Mouse (Mus musculus): ENCODE results near the gene Prss44. TPM values are rescaled to one million over a fixed set of nuclear protein-coding genes. Genes with fewer than 3 reads are reported as not detected.
"Not testable (repeated sequence)": the region's sequence is repeated elsewhere in the genome, so short reads cannot be mapped to it uniquely, and the experiment has no call there.

Prss44 gene
- polyA plus RNA-seq, 1 experiment from 2014 or later: not detected

DNA sequence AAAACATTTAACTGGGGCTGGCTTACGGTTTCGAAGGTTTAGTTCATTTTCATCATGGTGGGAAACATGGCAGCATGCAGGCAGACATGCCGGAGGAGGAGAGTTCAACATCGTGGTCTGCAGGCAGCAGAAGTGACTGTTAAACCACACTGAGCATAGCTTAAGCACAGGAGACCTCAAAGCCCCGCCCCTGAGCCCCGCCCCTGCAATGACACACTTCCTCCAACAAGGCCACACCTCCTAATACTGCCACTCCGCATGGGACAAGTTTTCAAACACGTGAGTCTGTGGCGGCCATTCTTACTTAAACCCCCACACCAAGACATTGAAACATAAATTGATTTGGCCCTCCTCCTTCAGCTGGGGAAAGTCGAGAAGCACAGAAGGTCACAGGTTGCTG, 16.8 kb upstream of the Prss44 start:
- 79% methylated on average over 10 of the region's 10 CpGs for whole genome bisulfite sequencing
- no peak for ATAC-seq (replicated peaks; ENCODE audit: low FRiP score, low read depth)

DNA sequence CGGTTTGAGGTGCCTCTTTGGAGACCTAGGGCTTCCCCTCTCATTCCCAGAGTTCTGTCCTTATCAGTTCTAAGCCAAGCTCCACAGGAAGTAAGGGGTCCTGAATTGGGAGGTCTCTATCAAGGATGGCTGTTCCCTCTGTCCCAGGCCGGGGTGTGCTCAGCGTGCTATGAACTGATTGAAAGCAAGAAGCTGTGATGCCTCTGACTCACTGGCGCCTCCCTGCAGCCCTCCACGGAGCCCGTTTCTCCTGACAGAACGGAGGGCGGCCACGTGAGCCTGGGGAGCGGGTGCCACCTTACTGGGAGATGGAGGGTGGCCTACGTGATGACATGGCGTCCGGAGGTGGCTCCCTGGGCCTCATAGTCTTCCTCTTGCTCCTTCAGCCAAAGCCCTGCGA, 15.9 kb upstream of the Prss44 start, which contains the start of gene Prss42:
Gene Prss42, plus strand, starts transcription at position 301 of the 400 bp plus-strand sequence.
- no peak within 1 kb of the TSS for H3K27ac ChIP-seq
- no peaks in the 10 kb centered on the region for H3K27me3 ChIP-seq (ENCODE audit: insufficient read depth, low read length)
- TF ChIP-seq CTCF (IDR thresholded peaks at IDR 0.05; ENCODE audit: low read depth): no peak
- H3K4me2 ChIP-seq (ENCODE audit: low read length): no peak within 1 kb of the TSS
- DNase-seq (ENCODE audit: low spot score): no peak
- no peak for ATAC-seq (replicated peaks; ENCODE audit: low FRiP score, low read depth)
- no peaks in the 10 kb centered on the region for H3K4me1 ChIP-seq (replicated peaks; ENCODE audit: insufficient read depth, low read length)
- WGBS: 95% methylated on average over 14 of the region's 14 CpGs
- no peaks in the 10 kb centered on the region for H3K9me3 ChIP-seq (replicated peaks; ENCODE audit: low read length)
- H3K9ac ChIP-seq (ENCODE audit: low read depth, low read length): no peak within 1 kb of the TSS
- no peaks in the 10 kb centered on the region for H3K36me3 ChIP-seq (ENCODE audit: insufficient read depth, low read length)
- H3K4me3 ChIP-seq (replicated peaks; ENCODE audit: low read depth, low read length): no peak within 1 kb of the TSS

More for the DNA sequence above, 16.8 kb upstream of the Prss44 start:
- Histone ChIP-seq H3K9ac (ENCODE audit: low read depth, low read length) (no peak overlapping the region), H3K9me3 (replicated peaks; ENCODE audit: low read length) (no peaks in the 10 kb centered on the region), H3K27ac (no peak overlapping the region), H3K27me3 (ENCODE audit: insufficient read depth, low read length) (no peaks in the 10 kb centered on the region), H3K36me3 (ENCODE audit: insufficient read depth, low read length) (no peaks in the 10 kb centered on the region), H3K4me2 (ENCODE audit: low read length) (no peak overlapping the region), H3K4me3 (replicated peaks; ENCODE audit: low read depth, low read length) (no peak overlapping the region), H3K4me1 (replicated peaks; ENCODE audit: insufficient read depth, low read length) (no peaks in the 10 kb centered on the region)
- no peak for DNase-seq (ENCODE audit: low spot score)
- no peak for TF ChIP-seq CTCF (IDR thresholded peaks at IDR 0.05; ENCODE audit: low read depth)

DNA sequence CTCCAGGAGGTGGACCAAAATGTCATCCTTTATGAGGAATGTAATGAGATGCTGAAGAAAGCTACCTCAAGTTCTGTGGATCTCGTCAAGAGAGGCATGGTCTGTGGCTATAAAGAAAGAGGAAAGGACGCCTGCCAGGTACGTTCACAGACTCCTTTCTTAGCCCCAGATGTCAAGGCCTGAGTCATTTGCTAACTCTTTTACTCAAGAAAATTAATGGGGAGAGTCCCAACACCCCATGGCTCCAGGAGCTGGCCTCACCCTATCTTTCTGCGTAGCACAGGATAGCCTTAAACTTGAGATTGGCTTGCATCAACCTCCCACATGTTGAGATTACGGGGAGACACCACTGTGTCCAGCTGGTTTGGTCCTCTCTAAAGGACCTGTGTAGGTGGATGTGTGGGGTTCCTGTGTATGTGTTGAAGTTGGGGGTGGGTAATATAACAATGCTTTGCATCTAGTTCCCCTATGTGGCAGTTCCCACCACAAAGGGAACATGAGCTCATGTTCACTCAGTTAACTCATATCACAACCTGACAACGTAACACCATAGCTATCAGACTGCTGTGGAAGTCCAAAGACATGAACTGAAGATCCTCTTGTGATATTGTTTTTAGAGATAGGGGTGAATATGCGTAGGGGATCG, 12.8 kb upstream of the Prss44 start:
- H3K27ac ChIP-seq: no peak overlapping the region
- no peaks in the 10 kb centered on the region for H3K36me3 ChIP-seq (ENCODE audit: insufficient read depth, low read length)
- H3K27me3 ChIP-seq (ENCODE audit: insufficient read depth, low read length): no peaks in the 10 kb centered on the region
- H3K9ac ChIP-seq (ENCODE audit: low read depth, low read length): no peak overlapping the region
- H3K4me1 ChIP-seq (replicated peaks; ENCODE audit: insufficient read depth, low read length): no peaks in the 10 kb centered on the region
- WGBS: 88% methylated on average over 8 of the region's 8 CpGs
- no peak for TF ChIP-seq CTCF (IDR thresholded peaks at IDR 0.05; ENCODE audit: low read depth)
- ATAC-seq (replicated peaks; ENCODE audit: low FRiP score, low read depth): no peak
- H3K4me3 ChIP-seq (replicated peaks; ENCODE audit: low read depth, low read length): no peak overlapping the region
- no peak overlapping the region for H3K4me2 ChIP-seq (ENCODE audit: low read length)
- DNase-seq (ENCODE audit: low spot score): no peak
- no peaks in the 10 kb centered on the region for H3K9me3 ChIP-seq (replicated peaks; ENCODE audit: low read length)

DNA sequence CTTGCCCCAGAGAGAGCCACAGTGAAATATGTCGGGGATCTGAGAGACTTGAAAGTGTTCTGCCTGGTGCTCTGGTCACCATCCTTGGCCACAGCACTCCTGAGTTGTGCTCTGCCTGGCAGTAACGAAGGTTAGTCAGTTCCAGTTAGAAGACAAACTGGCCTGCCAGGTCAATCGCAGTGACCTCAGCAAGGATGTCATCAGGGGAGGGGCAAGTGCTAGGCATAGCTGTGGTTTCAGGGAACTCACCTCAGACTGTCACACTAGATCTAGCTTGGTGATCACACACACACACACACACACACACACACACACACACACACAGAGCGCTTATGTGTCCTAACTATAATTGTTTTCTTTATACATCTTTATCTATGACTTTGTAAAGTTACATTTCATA, 10.5 kb upstream of the Prss44 start:
- TF ChIP-seq CTCF (IDR thresholded peaks at IDR 0.05; ENCODE audit: low read depth): no peak
- DNase-seq (ENCODE audit: low spot score) (no peak), ATAC-seq (replicated peaks; ENCODE audit: low FRiP score, low read depth) (no peak)
- Histone ChIP-seq H3K9me3 (replicated peaks; ENCODE audit: low read length) (no peaks in the 10 kb centered on the region), H3K4me2 (ENCODE audit: low read length) (no peak overlapping the region), H3K4me1 (replicated peaks; ENCODE audit: insufficient read depth, low read length) (no peaks in the 10 kb centered on the region), H3K36me3 (ENCODE audit: insufficient read depth, low read length) (no peaks in the 10 kb centered on the region), H3K9ac (ENCODE audit: low read depth, low read length) (no peak overlapping the region), H3K27me3 (ENCODE audit: insufficient read depth, low read length) (no peaks in the 10 kb centered on the region), H3K27ac (no peak overlapping the region), H3K4me3 (replicated peaks; ENCODE audit: low read depth, low read length) (no peak overlapping the region)
- WGBS: 67% methylated on average over 4 of the region's 4 CpGs

DNA sequence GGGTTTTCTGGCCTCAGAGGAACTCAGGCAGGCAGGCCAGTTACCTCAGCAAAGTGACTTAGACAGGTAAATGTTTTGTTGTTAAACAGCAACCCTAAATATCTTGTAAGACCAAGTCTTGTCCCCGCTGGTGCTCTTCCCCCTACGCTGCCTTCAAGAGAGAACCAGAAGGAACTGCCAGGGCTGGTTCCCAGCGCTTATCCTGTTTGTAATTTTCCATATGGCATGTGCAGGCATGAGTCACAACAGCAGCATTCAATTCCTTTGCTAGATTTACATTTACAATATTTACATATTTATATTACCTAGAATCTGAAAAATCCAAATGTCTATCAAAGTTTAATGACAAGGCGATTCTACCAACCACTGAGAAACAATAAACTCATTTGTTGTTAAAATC, 3.7 kb upstream of the Prss44 start:
- no peak overlapping the region for H3K9ac ChIP-seq (ENCODE audit: low read depth, low read length)
- H3K4me3 ChIP-seq (replicated peaks; ENCODE audit: low read depth, low read length): no peak overlapping the region
- H3K36me3 ChIP-seq (ENCODE audit: insufficient read depth, low read length): no peaks in the 10 kb centered on the region
- H3K4me2 ChIP-seq (ENCODE audit: low read length): no peak overlapping the region
- DNase-seq (ENCODE audit: low spot score) (no peak), ATAC-seq (replicated peaks; ENCODE audit: low FRiP score, low read depth) (no peak)
- no peak overlapping the region for H3K27ac ChIP-seq
- H3K27me3 ChIP-seq (ENCODE audit: insufficient read depth, low read length): no peaks in the 10 kb centered on the region
- no peaks in the 10 kb centered on the region for H3K9me3 ChIP-seq (replicated peaks; ENCODE audit: low read length)
- H3K4me1 ChIP-seq (replicated peaks; ENCODE audit: insufficient read depth, low read length): no peaks in the 10 kb centered on the region
- WGBS: 78% methylated on average over 4 of the region's 4 CpGs
- no peak for TF ChIP-seq CTCF (IDR thresholded peaks at IDR 0.05; ENCODE audit: low read depth)

DNA sequence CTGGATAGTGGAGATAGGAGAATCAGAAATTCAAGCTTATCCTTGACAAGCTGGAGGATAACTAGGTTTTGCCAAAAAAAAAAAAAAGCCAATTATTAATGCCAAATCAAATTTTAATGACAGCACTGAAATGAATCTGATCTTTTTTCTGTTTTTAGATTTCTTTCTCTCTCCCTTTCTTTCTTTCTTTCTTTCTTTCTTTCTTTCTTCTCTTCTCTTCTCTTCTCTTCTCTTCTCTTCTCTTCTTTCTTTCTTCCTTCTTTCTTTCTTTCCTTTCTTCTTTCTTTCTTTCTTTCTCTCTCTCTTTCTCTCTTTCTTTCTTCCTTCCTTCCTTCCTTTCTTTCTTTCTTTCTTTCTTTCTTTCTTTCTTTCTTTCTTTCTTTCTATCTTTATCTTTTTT, 6.8 kb downstream of the Prss44 start:
- DNase-seq (ENCODE audit: low spot score); H3K9me3 ChIP-seq (replicated peaks; ENCODE audit: low read length); H3K4me3 ChIP-seq (replicated peaks; ENCODE audit: low read depth, low read length); ATAC-seq (replicated peaks; ENCODE audit: low FRiP score, low read depth); H3K27me3 ChIP-seq (ENCODE audit: insufficient read depth, low read length); H3K27ac ChIP-seq; H3K9ac ChIP-seq (ENCODE audit: low read depth, low read length); H3K36me3 ChIP-seq (ENCODE audit: insufficient read depth, low read length); H3K4me2 ChIP-seq (ENCODE audit: low read length); H3K4me1 ChIP-seq (replicated peaks; ENCODE audit: insufficient read depth, low read length): not testable (repeated sequence)

DNA sequence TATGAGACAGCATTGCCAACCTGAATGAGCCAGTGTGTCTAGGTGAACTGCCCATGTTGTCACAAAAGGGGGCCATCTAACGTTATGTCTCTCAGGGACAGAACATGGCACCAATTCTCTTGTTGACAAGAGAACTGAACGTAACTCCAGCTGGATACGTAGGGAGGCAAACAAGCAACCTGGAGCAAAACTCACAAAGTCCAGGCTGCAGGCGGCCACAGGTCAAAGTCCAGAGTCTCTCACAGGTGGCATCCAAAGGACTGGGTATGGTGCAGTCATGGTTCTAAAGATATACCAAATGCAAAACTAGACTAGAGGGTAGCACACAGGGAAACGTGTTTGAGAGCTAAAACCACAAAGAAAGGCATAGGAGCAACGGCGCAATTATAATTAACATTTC, 7.6 kb downstream of the Prss44 start:
- WGBS: 81% methylated on average over 7 of the region's 7 CpGs
- TF ChIP-seq CTCF (IDR thresholded peaks at IDR 0.05; ENCODE audit: low read depth): no peak
- Histone ChIP-seq H3K4me3 (replicated peaks; ENCODE audit: low read depth, low read length) (no peak overlapping the region), H3K27ac (no peak overlapping the region), H3K9me3 (replicated peaks; ENCODE audit: low read length) (no peaks in the 10 kb centered on the region), H3K27me3 (ENCODE audit: insufficient read depth, low read length) (no peaks in the 10 kb centered on the region), H3K36me3 (ENCODE audit: insufficient read depth, low read length) (no peaks in the 10 kb centered on the region), H3K9ac (ENCODE audit: low read depth, low read length) (no peak overlapping the region), H3K4me2 (ENCODE audit: low read length) (no peak overlapping the region), H3K4me1 (replicated peaks; ENCODE audit: insufficient read depth, low read length) (no peaks in the 10 kb centered on the region)
- DNase-seq (ENCODE audit: low spot score) (no peak), ATAC-seq (replicated peaks; ENCODE audit: low FRiP score, low read depth) (no peak)
